Comparison of ENCODE assay signal across 7 mouse cellular contexts in the genomic region with DNA sequence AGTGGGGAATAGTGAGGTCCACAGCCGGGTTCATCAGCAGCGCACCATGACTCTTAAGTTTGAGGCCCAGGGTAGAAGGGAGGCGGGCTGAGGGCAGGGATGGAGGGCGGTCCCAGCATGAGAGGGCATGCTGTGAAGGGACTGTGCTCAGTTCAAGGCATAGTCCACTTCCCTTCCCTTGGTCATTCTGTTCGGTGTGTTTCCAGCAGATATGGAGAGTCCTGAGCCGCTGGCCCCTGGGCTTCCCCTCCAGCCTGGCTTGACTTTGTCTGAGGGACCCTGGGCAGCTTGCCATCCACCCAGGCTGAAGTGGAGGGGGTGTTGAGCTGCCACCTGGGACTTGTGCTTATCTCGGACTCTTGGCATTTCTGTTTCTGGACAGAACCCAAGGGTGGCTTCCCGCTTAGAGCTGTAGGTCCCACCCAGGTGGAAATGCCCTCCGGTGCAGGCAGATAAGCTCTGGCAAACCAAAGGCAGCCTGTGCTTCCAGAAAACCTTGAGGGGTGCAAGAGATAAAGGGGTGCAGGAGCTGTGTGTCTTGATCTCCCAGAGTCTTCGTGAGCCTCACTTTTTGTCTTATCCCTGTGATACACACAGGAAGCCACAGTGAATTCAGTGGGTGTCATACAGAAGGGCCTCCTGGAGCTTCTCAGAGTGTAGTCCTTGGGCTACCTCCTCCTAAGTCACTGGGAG. TPM values are rescaled to one million over a fixed set of nuclear protein-coding genes. Genes with fewer than 3 reads are reported as not detected.
DNase-seq lines count a peak whose midpoint lies in the region; ATAC-seq and TF ChIP-seq lines count a peak whose summit lies in the region.

No protein-coding gene starts in this region.

- H3K36me3 ChIP-seq in G1E (replicated peaks) = peaks cover 72% of the 10 kb centered on the region

- H3K9me3 ChIP-seq in G1E (replicated peaks) = no peaks in the 10 kb centered on the region

- peak overlapping the region; percentile 67; the same call in 1 of the 2 replicates for H3K4me3 ChIP-seq in G1E (ENCODE audit: low read depth, low read length)
- H3K4me3 ChIP-seq in bone marrow, adult 2 months (replicated peaks; ENCODE audit: control insufficient read depth, low read depth, low read length) = no peak overlapping the region

- DNase-seq in G1E (ENCODE audit: low spot score) (peak; percentile 83), MN1 (ENCODE audit: low spot score) (no peak)
- peak; percentile 87 for DNase-seq in heart, postnatal 4 days
- peak; percentile 87 for DNase-seq in lung, postnatal 10 days
- DNase-seq in embryo, embryonic 9.5 days (ENCODE audit: extremely low spot score) = no peak
- no peak for DNase-seq in layer of hippocampus, adult 9-10 months (ENCODE audit: low spot score)

- H3K4me1 ChIP-seq in G1E (ENCODE audit: insufficient read depth, low read depth, low read length) = peaks cover 96% of the 10 kb centered on the region
- H3K4me1 ChIP-seq in bone marrow, adult 2 months (ENCODE audit: control insufficient read depth, insufficient read depth, low read length) = peaks cover 34% of the 10 kb centered on the region

- H3K27me3 ChIP-seq in G1E (ENCODE audit: insufficient read depth, low read length) = no peaks in the 10 kb centered on the region

- no peak for TF ChIP-seq CTCF in G1E (IDR thresholded peaks at IDR 0.05; ENCODE audit: low read depth, low read length)
- TF ChIP-seq CTCF in bone marrow, adult 2 months (IDR thresholded peaks at IDR 0.05; ENCODE audit: control insufficient read depth, insufficient read depth, low read length) = no peak

- TF ChIP-seq POLR2A in bone marrow, adult 2 months (IDR thresholded peaks at IDR 0.05; ENCODE audit: borderline replicate concordance, control insufficient read depth, low read depth, low read length) = peak; percentile 70

- ATAC-seq in G1E (ENCODE audit: extremely low read depth, insufficient number of reproducible peaks, low FRiP score, poor library complexity, severe bottlenecking) = peak; percentile 72

- peak overlapping the region; percentile 91 for H3K27ac ChIP-seq in bone marrow, adult 2 months (ENCODE audit: control insufficient read depth, insufficient read depth, low read depth, low read length, poor library complexity)

- 8% methylated on average over 10 of the region's 10 CpGs for WGBS in bone marrow, adult 2 months

RNA-seq across cellular contexts. Expression of a gene that starts 22.2 kb away (rescaled TPM):
- total RNA-seq in G1E (2014; fragmentation: Nextera tagmentation) (35.6 and 69.0 TPM in 2 replicates), G1E (2017) (21.7 and 23.9 TPM in 2 replicates)
- polyA plus RNA-seq in G1E (2012) = 19.0 and 26.5 TPM in 2 replicates
- polyA plus RNA-seq in bone marrow, adult 2 months (2011; ENCODE audit: insufficient read depth, insufficient read length, low replicate concordance, missing spikeins) = 33.7 and 51.6 TPM in 2 replicates
- total RNA-seq in heart, postnatal 4 days (2021) = 10 to 100 TPM; 14.3 to 16.1 TPM

RNA-seq across cellular contexts. Expression of a gene that starts 23.7 kb away (rescaled TPM):
- total RNA-seq in G1E (2014; fragmentation: Nextera tagmentation) (35.2 and 44.2 TPM in 2 replicates), G1E (2017) (82.9 and 124 TPM in 2 replicates)
- polyA plus RNA-seq in G1E (2012) = 43.6 and 49.6 TPM in 2 replicates
- 81.7 and 82.5 TPM in 2 replicates for polyA plus RNA-seq in bone marrow, adult 2 months (2011; ENCODE audit: insufficient read depth, insufficient read length, low replicate concordance, missing spikeins)
- 10 to 100 TPM; 26.2 to 27.7 TPM for total RNA-seq in heart, postnatal 4 days (2021)

RNA-seq across cellular contexts. Expression of a gene that starts 23.8 kb away (rescaled TPM):
- total RNA-seq in G1E (2014; fragmentation: Nextera tagmentation) (10.2 and 14.1 TPM in 2 replicates), G1E (2017) (5.9 and 6.2 TPM in 2 replicates)
- polyA plus RNA-seq in G1E (2012) = 3.7 and 3.8 TPM in 2 replicates
- 1.1 and 1.8 TPM in 2 replicates for polyA plus RNA-seq in bone marrow, adult 2 months (2011; ENCODE audit: insufficient read depth, insufficient read length, low replicate concordance, missing spikeins)
- total RNA-seq in heart, postnatal 4 days (2021) = 1 to 10 TPM; 2.5 to 2.6 TPM

RNA-seq across cellular contexts. Expression of a gene that starts 37.3 kb away (rescaled TPM):
- total RNA-seq in G1E (2014; fragmentation: Nextera tagmentation) (1.5 and 3.7 TPM in 2 replicates), G1E (2017) (0.35 and 3.3 TPM in 2 replicates)
- polyA plus RNA-seq in G1E (2012) = 0.13 and 0.26 TPM in 2 replicates
- not detected in 2 replicates for polyA plus RNA-seq in bone marrow, adult 2 months (2011; ENCODE audit: insufficient read depth, insufficient read length, low replicate concordance, missing spikeins)
- under 1 TPM; 0.47 to 0.86 TPM for total RNA-seq in heart, postnatal 4 days (2021)

RNA-seq across cellular contexts. Expression of a gene that starts 52.1 kb away (rescaled TPM):
- 40.6 and 61.3 TPM in 2 replicates for total RNA-seq in G1E (2014; fragmentation: Nextera tagmentation)
- 76.2 and 82.7 TPM in 2 replicates for total RNA-seq in G1E (2017)
- polyA plus RNA-seq in G1E (2012) = 41.9 and 43.6 TPM in 2 replicates
- polyA plus RNA-seq in bone marrow, adult 2 months (2011; ENCODE audit: insufficient read depth, insufficient read length, low replicate concordance, missing spikeins) = 12.7 and 26.8 TPM in 2 replicates
- 10 to 100 TPM; 23.5 to 24.8 TPM for total RNA-seq in heart, postnatal 4 days (2021)

Comparison
In these comparisons a context has a peak if more than half of its experiments do, and no peak if none do; other contexts are left out.
1. DNase-seq: peak in G1E (single experiment), heart, postnatal 4 days (single experiment) and lung, postnatal 10 days (single experiment); none in MN1 (single experiment), embryo, embryonic 9.5 days (single experiment) and layer of hippocampus, adult 9-10 months (single experiment).